Mouse (Mus musculus) ES-E14 (cell line): Measurements from ENCODE around the gene Dbh. TPM values are rescaled to one million over a fixed set of nuclear protein-coding genes. Genes with fewer than 3 reads are reported as not detected.

Experiments used
- DNase-seq: peaks from one replicate; pipeline ENCODE4 v3.0.0-alpha.2; 2013; ENCODE audit warnings: low read depth, low spot score
- H3K27ac ChIP-seq: 2 replicates; pipeline ENCODE4 v1.5.1; 2012; ENCODE audit warnings: low read depth, mild to moderate bottlenecking, low read length, moderate library complexity, mixed read lengths; ENCODE audit not compliant: poor library complexity, insufficient read depth, severe bottlenecking
- H3K36me3 ChIP-seq: 2 replicates; pipeline ENCODE4 v1.6.1; 2012; ENCODE audit warnings: mild to moderate bottlenecking, low read length, moderate library complexity, mixed read lengths; ENCODE audit not compliant: control insufficient read depth, poor library complexity, insufficient read depth, severe bottlenecking
- H3K4me1 ChIP-seq, 2 experiments: fragments of 150-350 bp in 1 of 2; sonication (generic) in 1 of 2; 2 replicates each; pipeline ENCODE4 v1.6.1; 2012; ENCODE audit warnings: low read length in 2 of 2, mild to moderate bottlenecking in 1 of 2, mixed read lengths in 1 of 2; ENCODE audit not compliant: control insufficient read depth in 2 of 2, insufficient read depth in 2 of 2, poor library complexity in 1 of 2
- H3K4me3 ChIP-seq, 2 experiments: fragments of 150-350 bp in 1 of 2; sonication (generic) in 1 of 2; 2 replicates each; pipeline ENCODE4 v1.5.1; 2012; ENCODE audit warnings: low read length in 2 of 2, low read depth in 1 of 2, mild to moderate bottlenecking in 1 of 2, mixed read lengths in 1 of 2; ENCODE audit not compliant: insufficient read depth in 1 of 2, poor library complexity in 1 of 2, severe bottlenecking in 1 of 2
- H3K9ac ChIP-seq: 2 replicates; pipeline ENCODE4 v1.6.1; 2012; ENCODE audit warnings: low read depth, mild to moderate bottlenecking, low read length, mixed read lengths; ENCODE audit not compliant: poor library complexity, insufficient read depth, severe bottlenecking
- H3K9me3 ChIP-seq: fragments of 150-350 bp; sonication (generic); 2 replicates; pipeline ENCODE4 v1.6.1; 2012; ENCODE audit warnings: low read depth, mild to moderate bottlenecking, low read length; ENCODE audit not compliant: control insufficient read depth, insufficient read depth
- CHD2 ChIP-seq: IDR thresholded peaks from 2 replicates; pipeline ENCODE4 v1.6.1; 2014; ENCODE audit warnings: mild to moderate bottlenecking, low read depth, low read length, inconsistent platforms
- HCFC1 ChIP-seq: IDR thresholded peaks from 2 replicates; pipeline ENCODE4 v1.6.1; 2012; ENCODE audit warnings: low read length, inconsistent platforms, borderline replicate concordance; ENCODE audit not compliant: insufficient read depth
- MAFK ChIP-seq: IDR thresholded peaks from 2 replicates; pipeline ENCODE4 v1.6.1; 2014; ENCODE audit warnings: mild to moderate bottlenecking, low read depth, low read length, inconsistent platforms; ENCODE audit not compliant: insufficient read depth
- ZC3H11A ChIP-seq: IDR thresholded peaks from 2 replicates; pipeline ENCODE4 v1.6.1; 2012; ENCODE audit warnings: low read depth, mild to moderate bottlenecking, inconsistent platforms, low read length, borderline replicate concordance
- ZNF384 ChIP-seq: IDR thresholded peaks from 2 replicates; pipeline ENCODE4 v1.6.1; 2012; ENCODE audit warnings: low read depth, low read length, inconsistent platforms
- in situ Hi-C, 2 experiments: fragments of 600-800 bp; cut with MboI; formaldehyde crosslinking; loops; one replicate each; pipeline ENCODE4 v1.15.1; 2025; ENCODE audit warnings: low sequenced_read_pairs in 2 of 2, inconsistent platforms in 1 of 2; ENCODE audit not compliant: unreplicated experiment in 2 of 2
- total RNA-seq: library from RNA; depleted of rRNA; stranded (reverse); fragments of 300-350 nt; gene quantifications from 2 replicates; pipeline ENCODE4 v1.2.3, GENCODE M21; 2012

Gene Dbh
- total RNA-seq, 1 experiment: not detected

DNA sequence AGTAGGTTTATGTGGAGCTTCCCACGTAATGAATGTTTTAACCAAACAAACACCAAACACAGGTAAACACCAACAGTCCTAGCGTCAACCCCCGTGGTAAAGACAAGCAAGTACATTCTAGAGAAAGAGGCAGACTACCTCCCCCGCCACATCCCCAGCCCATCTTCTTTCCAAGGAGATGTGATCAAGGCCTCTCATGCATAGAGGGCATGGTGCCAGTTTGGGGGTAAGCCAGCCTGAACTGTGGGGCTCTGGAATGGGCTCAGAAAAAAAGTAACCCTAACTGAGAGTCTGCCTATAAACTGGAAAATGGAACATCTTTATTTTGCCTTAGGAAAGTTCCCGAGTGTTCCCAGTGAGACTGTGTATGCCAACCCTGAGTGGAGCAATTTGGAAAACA lies 29.1 kb upstream of the Dbh start:
- in situ Hi-C loops: no loop called here
- no peak overlapping the region for H3K9ac ChIP-seq
- H3K36me3 ChIP-seq: no peaks in the 10 kb centered on the region
- H3K27ac ChIP-seq: no peak overlapping the region
- H3K4me1 ChIP-seq: no peaks in the 10 kb centered on the region
- H3K9me3 ChIP-seq: no peaks in the 10 kb centered on the region
- TF ChIP-seq ZNF384 (no peak), HCFC1 (no peak), ZC3H11A (no peak), CHD2 (no peak), MAFK (no peak)
- H3K4me3 ChIP-seq: no peak overlapping the region
- no peak for DNase-seq

DNA sequence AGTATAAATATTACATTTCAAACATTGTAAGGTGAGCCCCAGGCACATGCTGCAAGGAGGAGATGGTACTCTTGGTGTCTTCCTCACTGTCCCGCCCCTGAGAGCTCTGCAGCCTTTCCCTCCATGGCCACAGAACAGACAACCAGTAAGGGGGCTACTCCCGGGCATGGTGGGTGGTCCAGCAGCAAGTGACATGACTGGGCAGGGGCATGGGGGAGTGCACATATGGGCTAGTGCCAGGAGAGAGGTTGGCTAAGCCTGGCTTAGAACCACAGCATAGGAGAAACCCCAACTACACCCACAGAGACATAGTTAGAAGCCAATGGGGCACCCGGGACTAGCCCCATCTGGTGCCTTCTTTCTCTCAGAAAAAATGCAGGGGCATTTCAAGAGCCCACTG lies 28.7 kb upstream of the Dbh start:
- no peak for TF ChIP-seq CHD2
- no peak for TF ChIP-seq MAFK
- no peak for TF ChIP-seq ZNF384
- TF ChIP-seq HCFC1: no peak
- TF ChIP-seq ZC3H11A: no peak
- DNase-seq: no peak
- Histone ChIP-seq H3K36me3 (no peaks in the 10 kb centered on the region), H3K4me1 (no peaks in the 10 kb centered on the region), H3K9ac (no peak overlapping the region), H3K9me3 (no peaks in the 10 kb centered on the region), H3K27ac (no peak overlapping the region), H3K4me3 (no peak overlapping the region)
- in situ Hi-C loops: no loop called here

DNA sequence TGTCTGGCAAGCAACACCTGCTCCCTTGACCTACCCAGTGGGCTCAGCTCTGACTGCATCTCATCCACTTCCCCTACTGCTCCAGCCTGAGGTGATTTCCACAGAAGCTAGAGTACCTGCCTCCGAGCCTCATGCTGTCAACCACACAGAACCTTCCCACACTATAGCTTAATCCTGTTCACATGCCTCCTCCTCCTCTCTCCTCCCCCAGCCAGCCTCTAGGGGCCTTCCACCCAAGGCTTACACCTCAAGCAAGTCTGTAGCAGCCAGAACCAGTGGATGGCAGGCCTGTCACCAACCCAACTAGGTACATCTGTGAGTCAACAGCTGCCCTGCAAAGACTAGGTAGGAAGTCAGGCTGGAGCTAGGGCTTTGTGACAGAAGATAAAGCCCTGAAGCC lies 28.2 kb upstream of the Dbh start:
- TF ChIP-seq CHD2 (no peak), MAFK (no peak)
- H3K4me3 ChIP-seq: no peak overlapping the region
- peaks cover 0 to 1% of the 10 kb centered on the region in 2 experiments; a peak in 1 of 4 replicates for H3K4me1 ChIP-seq
- H3K36me3 ChIP-seq: no peaks in the 10 kb centered on the region
- H3K27ac ChIP-seq: no peak overlapping the region
- no peaks in the 10 kb centered on the region for H3K9me3 ChIP-seq
- in situ Hi-C loops: no loop called here
- DNase-seq: no peak
- no peak overlapping the region for H3K9ac ChIP-seq

DNA sequence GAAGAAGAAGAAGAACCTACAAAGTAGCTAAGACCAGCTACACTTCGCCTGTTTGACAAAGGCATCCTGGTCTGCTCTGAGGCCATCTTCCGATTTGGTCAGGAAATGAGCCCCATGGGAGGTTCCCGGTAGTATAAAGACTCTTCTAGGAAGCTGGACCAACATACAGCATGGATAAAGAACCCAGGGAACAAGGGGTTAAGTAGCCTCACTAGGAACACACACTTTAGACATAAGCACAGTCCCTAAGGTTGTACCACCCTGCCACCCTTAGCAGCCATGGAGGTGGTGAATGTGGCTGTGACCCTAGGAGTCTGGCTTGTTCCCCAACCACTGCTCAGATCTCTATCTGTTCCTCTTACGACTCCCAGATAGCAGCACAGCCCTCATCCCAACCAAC lies 26.7 kb upstream of the Dbh start:
- DNase-seq: no peak
- Histone ChIP-seq H3K36me3 (no peaks in the 10 kb centered on the region), H3K4me1 (peaks cover 0 to 2% of the 10 kb centered on the region in 2 experiments; a peak in 1 of 4 replicates), H3K27ac (no peak overlapping the region), H3K9me3 (no peaks in the 10 kb centered on the region), H3K4me3 (no peak overlapping the region), H3K9ac (no peak overlapping the region)
- TF ChIP-seq MAFK (no peak), HCFC1 (no peak), CHD2 (no peak), ZNF384 (no peak), ZC3H11A (no peak)
- in situ Hi-C loops: no loop called here

DNA sequence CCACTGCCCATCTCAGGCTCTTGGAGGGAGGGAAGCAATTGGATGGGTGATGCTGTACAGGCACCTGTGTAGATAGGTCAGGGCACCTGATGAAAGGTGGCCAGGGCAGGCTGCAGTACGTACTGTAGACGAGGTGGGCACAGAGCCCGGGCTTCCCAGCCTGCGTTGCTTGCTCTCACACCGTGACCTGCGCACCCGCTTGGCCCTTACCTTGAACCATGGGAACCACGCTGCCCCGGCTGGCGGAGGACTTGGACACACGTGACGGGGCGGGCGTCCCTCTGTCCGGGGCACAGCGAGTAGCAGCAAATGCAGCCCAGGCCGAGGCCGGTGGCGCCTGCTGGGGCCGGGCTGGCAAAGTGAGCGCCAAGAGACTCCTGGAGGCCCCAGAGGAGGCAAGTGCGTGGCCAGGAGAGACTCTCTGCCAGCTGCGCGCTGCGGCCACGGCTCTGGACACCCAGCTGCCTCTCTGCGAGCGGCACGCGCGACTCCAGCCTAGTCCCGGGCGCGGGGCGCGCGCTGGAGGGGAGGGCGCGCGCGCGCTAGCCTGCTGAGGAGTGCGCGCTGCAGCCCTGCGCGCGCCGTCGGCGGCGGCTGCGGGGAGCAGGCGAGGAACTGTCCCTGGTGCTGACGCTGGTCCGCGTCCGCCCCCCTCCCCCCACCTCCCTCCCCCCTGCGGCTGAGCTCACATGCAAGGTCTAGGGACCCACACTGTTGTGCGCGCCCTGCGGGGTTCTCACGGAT lies 22.9 kb upstream of the Dbh start, which contains the start of gene Fam163b:
Gene Fam163b (minus strand): TSS at position 542 of the 744 bp plus-strand sequence.
- Histone ChIP-seq H3K9ac (peak within 1 kb of the TSS; percentile 67), H3K27ac (no peak within 1 kb of the TSS)
- TF ChIP-seq ZC3H11A (no peak), HCFC1 (no peak), MAFK (no peak), CHD2 (no peak), ZNF384 (no peak)

More for the DNA sequence above, 22.9 kb upstream of the Dbh start, which contains the start of gene Fam163b:
- Histone ChIP-seq H3K4me1 (peaks cover 0 to 2% of the 10 kb centered on the region in 2 experiments; a peak in 1 of 4 replicates), H3K4me3 (peak within 1 kb of the TSS; percentile 75), H3K9me3 (no peaks in the 10 kb centered on the region), H3K36me3 (no peaks in the 10 kb centered on the region)
- peak; percentile 44 for DNase-seq
- in situ Hi-C loops: no loop called here
